Mouse (Mus musculus): ENCODE measurements at regions not wholly inside any gene's neighbourhood (a gene's known extent, or its start where the extent isn't known, plus 50 kb on each side); places are given as distances from the start of the nearest gene placed in this dataset.

DNA sequence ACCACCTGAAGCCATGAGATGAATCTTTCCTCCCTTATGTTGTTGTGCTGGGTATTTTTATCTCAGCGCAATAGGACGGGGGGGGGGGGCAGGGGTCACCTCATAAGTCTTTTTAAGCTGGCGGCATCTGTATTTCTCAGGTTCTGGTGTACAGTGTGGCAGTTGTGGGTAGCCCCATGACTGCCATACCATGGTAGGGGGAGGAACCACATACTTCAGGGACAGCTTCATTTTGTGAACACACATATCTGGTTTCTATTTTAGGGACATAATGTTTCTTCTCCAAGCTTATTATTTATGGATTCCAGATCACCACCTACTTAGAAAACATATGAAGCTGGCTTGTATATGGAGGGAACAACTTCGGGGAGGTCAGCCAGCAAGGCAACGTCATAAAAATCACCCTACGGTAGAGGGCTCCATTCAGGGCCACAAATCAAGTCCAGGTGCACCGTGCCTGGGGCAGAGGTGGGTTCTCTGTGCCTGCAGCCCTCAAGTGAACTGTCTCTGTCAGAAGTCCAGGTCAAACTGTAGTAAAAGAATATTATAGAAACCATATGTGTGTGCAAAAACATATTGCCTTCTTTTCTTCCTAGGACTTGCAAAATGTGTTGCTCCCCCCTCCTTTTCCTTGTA is 130.9 kb downstream of the Hhipl2 start:
- Histone ChIP-seq H3K4me3 (no peak overlapping the region), H3K79me2 (ENCODE audit: control insufficient read depth, insufficient read depth) (no peaks in the 10 kb centered on the region)

GRCm38 (mm10) chr1:183552617-183553016 is 134.6 kb downstream of the Hhipl2 start:
- Histone ChIP-seq H3ac (ENCODE audit: control insufficient read depth, insufficient read length) (no peak overlapping the region), H3K27me3 (ENCODE audit: control insufficient read depth, insufficient read depth, insufficient read length) (no peaks in the 10 kb centered on the region), H3K4me2 (ENCODE audit: low read depth) (no peak overlapping the region), H3K79me2 (ENCODE audit: control insufficient read depth, insufficient read depth) (no peaks in the 10 kb centered on the region), H3K36me3 (ENCODE audit: control insufficient read depth, insufficient read depth) (no peaks in the 10 kb centered on the region), H3K4me3 (no peak overlapping the region)
- no peak for TF ChIP-seq POLR2AphosphoS2 (IDR thresholded peaks at IDR 0.05; ENCODE audit: insufficient read length, low read depth)
- TF ChIP-seq TCF3 (IDR thresholded peaks at IDR 0.05; ENCODE audit: insufficient read length, low read depth), result no peak
- TF ChIP-seq E2F4 (IDR thresholded peaks at IDR 0.05; ENCODE audit: insufficient read depth), result no peak
- TF ChIP-seq USF1 (IDR thresholded peaks at IDR 0.05; ENCODE audit: low read depth), result no peak
- TF ChIP-seq REST (IDR thresholded peaks at IDR 0.05; ENCODE audit: insufficient read depth, insufficient read length), result no peak
- TF ChIP-seq MAX (IDR thresholded peaks at IDR 0.05; ENCODE audit: low read depth), result no peak
- no peak for TF ChIP-seq POLR2A (IDR thresholded peaks at IDR 0.05; ENCODE audit: insufficient read length, low read depth)
- TF ChIP-seq MYOG (IDR thresholded peaks at IDR 0.05; ENCODE audit: control insufficient read depth in 1 of 3, insufficient read depth in 1 of 3, insufficient read length in 2 of 3, low read depth in 2 of 3), result no peak
- TF ChIP-seq CEBPB (IDR thresholded peaks at IDR 0.05; ENCODE audit: insufficient read depth, poor library complexity, severe bottlenecking), result no peak
- no peak for TF ChIP-seq MYOD1 (IDR thresholded peaks at IDR 0.05; ENCODE audit: control insufficient read depth in 1 of 3, insufficient read length in 2 of 3, low read depth in 2 of 3)
- no peak for TF ChIP-seq TCF12 (IDR thresholded peaks at IDR 0.05; ENCODE audit: insufficient read depth, poor library complexity, severe bottlenecking)
- TF ChIP-seq SRF (IDR thresholded peaks at IDR 0.05; ENCODE audit: control insufficient read depth, insufficient read length, low read depth), result no peak

More for the DNA sequence above, 130.9 kb downstream of the Hhipl2 start:
- no peak overlapping the region for H3ac ChIP-seq (ENCODE audit: control insufficient read depth, insufficient read length)
- TF ChIP-seq TCF3 (IDR thresholded peaks at IDR 0.05; ENCODE audit: insufficient read length, low read depth) (no peak), POLR2A (IDR thresholded peaks at IDR 0.05; ENCODE audit: insufficient read length, low read depth) (no peak), MYOG (IDR thresholded peaks at IDR 0.05; ENCODE audit: control insufficient read depth in 1 of 3, insufficient read depth in 1 of 3, insufficient read length in 2 of 3, low read depth in 2 of 3) (no peak), POLR2AphosphoS2 (IDR thresholded peaks at IDR 0.05; ENCODE audit: insufficient read length, low read depth) (no peak)
- H3K27me3 ChIP-seq (ENCODE audit: control insufficient read depth, insufficient read depth, insufficient read length), result no peaks in the 10 kb centered on the region
- no peaks in the 10 kb centered on the region for H3K36me3 ChIP-seq (ENCODE audit: control insufficient read depth, insufficient read depth)
- H3K4me2 ChIP-seq (ENCODE audit: low read depth), result no peak overlapping the region

- H3K4me2 ChIP-seq (ENCODE audit: low read depth), result no peak overlapping the region
- no peak overlapping the region for H3K4me3 ChIP-seq
- no peaks in the 10 kb centered on the region for H3K27me3 ChIP-seq (ENCODE audit: control insufficient read depth, insufficient read depth, insufficient read length)
- no peak for TF ChIP-seq POLR2AphosphoS2 (IDR thresholded peaks at IDR 0.05; ENCODE audit: insufficient read length, low read depth)
- no peak for TF ChIP-seq USF1 (IDR thresholded peaks at IDR 0.05; ENCODE audit: low read depth)
- no peak for TF ChIP-seq SRF (IDR thresholded peaks at IDR 0.05; ENCODE audit: control insufficient read depth, insufficient read length, low read depth)
- TF ChIP-seq E2F4 (IDR thresholded peaks at IDR 0.05; ENCODE audit: insufficient read depth), result no peak
- no peak for TF ChIP-seq REST (IDR thresholded peaks at IDR 0.05; ENCODE audit: insufficient read depth, insufficient read length)
- TF ChIP-seq MYOD1 (IDR thresholded peaks at IDR 0.05; ENCODE audit: control insufficient read depth in 1 of 3, insufficient read length in 2 of 3, low read depth in 2 of 3), result no peak
- TF ChIP-seq POLR2A (IDR thresholded peaks at IDR 0.05; ENCODE audit: insufficient read length, low read depth), result no peak
- no peak for TF ChIP-seq TCF3 (IDR thresholded peaks at IDR 0.05; ENCODE audit: insufficient read length, low read depth)
- no peak for TF ChIP-seq TCF12 (IDR thresholded peaks at IDR 0.05; ENCODE audit: insufficient read depth, poor library complexity, severe bottlenecking)
- TF ChIP-seq MAX (IDR thresholded peaks at IDR 0.05; ENCODE audit: low read depth), result no peak
- no peak for TF ChIP-seq MYOG (IDR thresholded peaks at IDR 0.05; ENCODE audit: control insufficient read depth in 1 of 3, insufficient read depth in 1 of 3, insufficient read length in 2 of 3, low read depth in 2 of 3)
- no peak for TF ChIP-seq CEBPB (IDR thresholded peaks at IDR 0.05; ENCODE audit: insufficient read depth, poor library complexity, severe bottlenecking)
- no peaks in the 10 kb centered on the region for H3K79me2 ChIP-seq (ENCODE audit: control insufficient read depth, insufficient read depth)
- H3K36me3 ChIP-seq (ENCODE audit: control insufficient read depth, insufficient read depth), result no peaks in the 10 kb centered on the region
- no peak overlapping the region for H3ac ChIP-seq (ENCODE audit: control insufficient read depth, insufficient read length)
Measured at GRCm38 (mm10) chr1:183553219-183553618, 135.2 kb downstream of the Hhipl2 start.

GRCm38 (mm10) chr1:183562853-183563252 is 144.8 kb downstream of the Hhipl2 start:
- H3K27me3 ChIP-seq (ENCODE audit: control insufficient read depth, insufficient read depth, insufficient read length), result no peaks in the 10 kb centered on the region
- H3ac ChIP-seq (ENCODE audit: control insufficient read depth, insufficient read length), result no peak overlapping the region
- no peaks in the 10 kb centered on the region for H3K36me3 ChIP-seq (ENCODE audit: control insufficient read depth, insufficient read depth)
- TF ChIP-seq E2F4 (IDR thresholded peaks at IDR 0.05; ENCODE audit: insufficient read depth) (no peak), MAX (IDR thresholded peaks at IDR 0.05; ENCODE audit: low read depth) (no peak), USF1 (IDR thresholded peaks at IDR 0.05; ENCODE audit: low read depth) (no peak), CEBPB (IDR thresholded peaks at IDR 0.05; ENCODE audit: insufficient read depth, poor library complexity, severe bottlenecking) (no peak), MYOD1 (IDR thresholded peaks at IDR 0.05; ENCODE audit: control insufficient read depth in 1 of 3, insufficient read length in 2 of 3, low read depth in 2 of 3) (no peak), REST (IDR thresholded peaks at IDR 0.05; ENCODE audit: insufficient read depth, insufficient read length) (no peak), MYOG (IDR thresholded peaks at IDR 0.05; ENCODE audit: control insufficient read depth in 1 of 3, insufficient read depth in 1 of 3, insufficient read length in 2 of 3, low read depth in 2 of 3) (no peak), SRF (IDR thresholded peaks at IDR 0.05; ENCODE audit: control insufficient read depth, insufficient read length, low read depth) (no peak), POLR2A (IDR thresholded peaks at IDR 0.05; ENCODE audit: insufficient read length, low read depth) (no peak), POLR2AphosphoS2 (IDR thresholded peaks at IDR 0.05; ENCODE audit: insufficient read length, low read depth) (no peak), TCF3 (IDR thresholded peaks at IDR 0.05; ENCODE audit: insufficient read length, low read depth) (no peak), TCF12 (IDR thresholded peaks at IDR 0.05; ENCODE audit: insufficient read depth, poor library complexity, severe bottlenecking) (no peak)
- H3K4me3 ChIP-seq, result no peak overlapping the region
- no peak overlapping the region for H3K4me2 ChIP-seq (ENCODE audit: low read depth)
- H3K79me2 ChIP-seq (ENCODE audit: control insufficient read depth, insufficient read depth), result no peaks in the 10 kb centered on the region
